ENCODE assay signal across 9 mouse cellular contexts in genomic region chr6:66401868-66402440, GRCm38 (mm10).
DNase-seq lines count a peak whose midpoint lies in the region; ATAC-seq and TF ChIP-seq lines count a peak whose summit lies in the region.
"Had no signal": no experiment of that assay in that cellular context is flagged by ENCODE, and none has a peak within 500 bp of the region (broad histone marks: within the 10 kb centered on the region; RNA-seq: fewer than 3 reads in every experiment).

No protein-coding gene starts in this region.

- no peak for ATAC-seq in kidney, postnatal 0 days (replicated peaks; ENCODE audit: low FRiP score, low read depth)
- ATAC-seq in embryonic facial prominence, embryonic 12.5 days (ENCODE audit: insufficient number of reproducible peaks, insufficient read depth, low FRiP score, low TSS enrichment), result no peak
- ATAC-seq in hindbrain, postnatal 0 days, result no peak
- 0 out of 2 replicates have a peak, but pooled peaks have one; percentile 33 for ATAC-seq in neural tube, embryonic 14.5 days (ENCODE audit: low read depth)
- no peak for ATAC-seq in kidney, embryonic 14.5 days (ENCODE audit: low FRiP score, low TSS enrichment)

- no peak overlapping the region for H3K9ac ChIP-seq in kidney, postnatal 0 days (ENCODE audit: low read depth, low read length)
- no peak overlapping the region for H3K9ac ChIP-seq in embryonic facial prominence, embryonic 12.5 days
- no peak overlapping the region for H3K9ac ChIP-seq in hindbrain, postnatal 0 days (replicated peaks; ENCODE audit: low read length)
- H3K9ac ChIP-seq in neural tube, embryonic 14.5 days (replicated peaks; ENCODE audit: low read depth, low read length), result no peak overlapping the region
- no peak overlapping the region for H3K9ac ChIP-seq in kidney, embryonic 14.5 days (ENCODE audit: low read depth, low read length)
- H3K9ac ChIP-seq: lung, embryonic 14.5 days had no signal

- no peak for TF ChIP-seq CTCF in kidney, postnatal 0 days (IDR thresholded peaks at IDR 0.05; ENCODE audit: low read depth)
- no peak for TF ChIP-seq CTCF in hindbrain, postnatal 0 days (IDR thresholded peaks at IDR 0.05; ENCODE audit: low read depth)

- H3K4me2 ChIP-seq in kidney, postnatal 0 days (ENCODE audit: low read length), result peak overlapping the region; percentile 21; the same call in 1 of the 2 replicates
- no peak overlapping the region for H3K4me2 ChIP-seq in embryonic facial prominence, embryonic 12.5 days (replicated peaks)
- H3K4me2 ChIP-seq in hindbrain, postnatal 0 days (ENCODE audit: low read depth, low read length), result 0 out of 2 replicates have a peak overlapping the region, but pooled peaks have one; percentile 7
- H3K4me2 ChIP-seq in neural tube, embryonic 14.5 days (ENCODE audit: low read depth, low read length), result no peak overlapping the region
- H3K4me2 ChIP-seq in kidney, embryonic 14.5 days (replicated peaks; ENCODE audit: low read depth, low read length), result no peak overlapping the region
- H3K4me2 ChIP-seq: lung, embryonic 14.5 days had no signal

- H3K9me3 ChIP-seq in kidney, postnatal 0 days (replicated peaks; ENCODE audit: low read length), result no peaks in the 10 kb centered on the region
- H3K9me3 ChIP-seq in embryonic facial prominence, embryonic 12.5 days, result no peaks in the 10 kb centered on the region
- no peaks in the 10 kb centered on the region for H3K9me3 ChIP-seq in hindbrain, postnatal 0 days (ENCODE audit: low read length)
- no peaks in the 10 kb centered on the region for H3K9me3 ChIP-seq in neural tube, embryonic 14.5 days (ENCODE audit: control insufficient read depth, low read length)
- H3K9me3 ChIP-seq in kidney, embryonic 14.5 days (ENCODE audit: control insufficient read depth, low read length), result no peaks in the 10 kb centered on the region

- no peaks in the 10 kb centered on the region for H3K4me1 ChIP-seq in kidney, postnatal 0 days (replicated peaks; ENCODE audit: insufficient read depth, low read length)
- 0 out of 2 replicates have a peak, but pooled peaks cover 7% of the 10 kb centered on the region for H3K4me1 ChIP-seq in embryonic facial prominence, embryonic 12.5 days
- H3K4me1 ChIP-seq in hindbrain, postnatal 0 days (ENCODE audit: insufficient read depth, low read length), result no peaks in the 10 kb centered on the region
- H3K4me1 ChIP-seq in neural tube, embryonic 14.5 days (ENCODE audit: control insufficient read depth, insufficient read depth, low read length), result 0 out of 2 replicates have a peak, but pooled peaks cover 4% of the 10 kb centered on the region
- no peaks in the 10 kb centered on the region for H3K4me1 ChIP-seq in kidney, embryonic 14.5 days (ENCODE audit: control insufficient read depth, insufficient read depth, low read length)

- 33% methylated on average over 5 of the region's 5 CpGs for WGBS in kidney, postnatal 0 days
- 20% methylated on average over 5 of the region's 5 CpGs for WGBS in embryonic facial prominence, embryonic 12.5 days
- 27% methylated on average over 5 of the region's 5 CpGs for WGBS in hindbrain, postnatal 0 days
- 10% methylated on average over 5 of the region's 5 CpGs for WGBS in neural tube, embryonic 14.5 days
- 35% methylated on average over 5 of the region's 5 CpGs for WGBS in kidney, embryonic 14.5 days

- no peaks in the 10 kb centered on the region for H3K36me3 ChIP-seq in kidney, postnatal 0 days (ENCODE audit: insufficient read depth, low read length)
- no peaks in the 10 kb centered on the region for H3K36me3 ChIP-seq in embryonic facial prominence, embryonic 12.5 days
- no peaks in the 10 kb centered on the region for H3K36me3 ChIP-seq in hindbrain, postnatal 0 days (ENCODE audit: insufficient read depth, low read length)
- no peaks in the 10 kb centered on the region for H3K36me3 ChIP-seq in neural tube, embryonic 14.5 days (ENCODE audit: control insufficient read depth, insufficient read depth, low read length)
- H3K36me3 ChIP-seq in kidney, embryonic 14.5 days (ENCODE audit: control insufficient read depth, insufficient read depth, low read length), result no peaks in the 10 kb centered on the region

- H3K27ac ChIP-seq in kidney, postnatal 0 days, result no peak overlapping the region
- H3K27ac ChIP-seq in embryonic facial prominence, embryonic 12.5 days, result peak overlapping the region; percentile 41; the same call in 1 of the 2 replicates
- peak overlapping the region; percentile 20; the same call in 1 of the 2 replicates for H3K27ac ChIP-seq in hindbrain, postnatal 0 days
- H3K27ac ChIP-seq in neural tube, embryonic 14.5 days (ENCODE audit: low read depth, low read length), result no peak overlapping the region
- no peak overlapping the region for H3K27ac ChIP-seq in kidney, embryonic 14.5 days (ENCODE audit: low read depth, low read length)

- DNase-seq in kidney, postnatal 0 days (ENCODE audit: low spot score), result peak; percentile 33
- DNase-seq in kidney, postnatal 25 days, result no peak
- DNase-seq in hindbrain, postnatal 0 days (ENCODE audit: low spot score), result no peak
- DNase-seq in right cerebral cortex, postnatal 10 days (ENCODE audit: low spot score in 2 of 2), result no peak
- DNase-seq: lung, embryonic 14.5 days; thymus, postnatal 36 days had no signal

- no peak overlapping the region for H3K4me3 ChIP-seq in kidney, postnatal 0 days (replicated peaks; ENCODE audit: low read depth, low read length)
- no peak overlapping the region for H3K4me3 ChIP-seq in embryonic facial prominence, embryonic 12.5 days
- no peak overlapping the region for H3K4me3 ChIP-seq in hindbrain, postnatal 0 days (ENCODE audit: low read length)
- no peak overlapping the region for H3K4me3 ChIP-seq in neural tube, embryonic 14.5 days (ENCODE audit: low read depth, low read length)
- H3K4me3 ChIP-seq in kidney, embryonic 14.5 days (ENCODE audit: low read length), result no peak overlapping the region

- H3K27me3 ChIP-seq in kidney, postnatal 0 days (ENCODE audit: insufficient read depth, low read length), result no peaks in the 10 kb centered on the region
- H3K27me3 ChIP-seq in embryonic facial prominence, embryonic 12.5 days, result no peaks in the 10 kb centered on the region
- no peaks in the 10 kb centered on the region for H3K27me3 ChIP-seq in hindbrain, postnatal 0 days (ENCODE audit: insufficient read depth, low read length)
- no peaks in the 10 kb centered on the region for H3K27me3 ChIP-seq in neural tube, embryonic 14.5 days (ENCODE audit: control insufficient read depth, insufficient read depth, low read length)
- no peaks in the 10 kb centered on the region for H3K27me3 ChIP-seq in kidney, embryonic 14.5 days (ENCODE audit: control insufficient read depth, insufficient read depth, low read length)

Comparison
In these comparisons a context has a peak if more than half of its experiments do, and no peak if none do; other contexts are left out.
1. H3K4me2 ChIP-seq: peak in kidney, postnatal 0 days (single experiment) and hindbrain, postnatal 0 days (single experiment); none in embryonic facial prominence, embryonic 12.5 days (single experiment), neural tube, embryonic 14.5 days (single experiment) and kidney, embryonic 14.5 days (single experiment).
2. H3K27ac ChIP-seq: peak in embryonic facial prominence, embryonic 12.5 days (single experiment) and hindbrain, postnatal 0 days (single experiment); none in kidney, postnatal 0 days (single experiment), neural tube, embryonic 14.5 days (single experiment) and kidney, embryonic 14.5 days (single experiment).